Mouse (Mus musculus): ENCODE results near the gene Rcan2. TPM values are rescaled to one million over a fixed set of nuclear protein-coding genes. Genes with fewer than 3 reads are reported as not detected.
A peak's percentile ranks its signal among the peaks of the same experiment; 100 is the strongest.

The Rcan2 gene
- 100 to 1,000 TPM; 369 to 400 TPM for total RNA-seq (2021)
- long read RNA-seq, experiment 1, transcript Rcan2-206 (5 exons, 2,914 nt) = major isoform, 209 of 360 reads
- long read RNA-seq, experiment 1, transcript Rcan2-204 (5 exons, 1,003 nt) = minor isoform, 5 of 360 reads
- long read RNA-seq, experiment 1, transcript Rcan2-202 (5 exons, 3,226 nt) = minor isoform, 17 of 360 reads
- long read RNA-seq, experiment 1, partial matches to known transcripts = 10 of 360 reads
- long read RNA-seq, experiment 1, other reads (novel, unspliced or antisense) = 119 of 360 reads
- long read RNA-seq, experiment 2, transcript Rcan2-202 (5 exons, 3,226 nt) = minor isoform, 9 of 204 reads
- long read RNA-seq, experiment 2, transcript Rcan2-206 (5 exons, 2,914 nt) = major isoform, 81 of 204 reads
- long read RNA-seq, experiment 2, partial matches to known transcripts = 6 of 204 reads
- long read RNA-seq, experiment 2, other reads (novel, unspliced or antisense) = 104 of 204 reads

- DNase-seq = peak; percentile 72 to 80
These were observed at the start of gene Rcan2 for GRCm38 (mm10) chr17:43801077-43801476. TSS of gene Rcan2 (plus strand) at chr17:43801351.

DNA sequence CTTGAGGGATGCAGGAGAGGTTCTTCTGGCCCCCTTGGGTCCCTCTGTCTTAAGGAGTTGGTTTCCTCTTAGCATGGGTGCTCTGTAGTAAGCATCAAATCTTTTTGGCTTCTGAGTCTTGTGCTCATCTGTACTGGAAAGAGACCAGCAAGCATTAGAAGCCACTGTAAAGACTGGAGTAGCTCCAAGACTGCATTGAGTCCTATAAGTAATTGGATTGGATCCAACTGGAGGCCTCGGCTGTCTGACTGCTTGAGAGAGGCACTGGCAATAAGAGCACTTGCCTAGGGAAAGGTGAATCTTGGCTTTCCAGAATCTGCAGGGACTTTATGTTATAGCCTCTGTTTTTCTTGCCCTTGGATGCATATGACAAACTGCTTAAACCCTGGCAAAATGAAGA lies 48.3 kb upstream of the Rcan2 start:
- no peak for DNase-seq

- DNase-seq = peak; percentile 23 to 50
These were observed 46.5 kb upstream of the Rcan2 start for GRCm38 (mm10) chr17:43754687-43755086.

DNA sequence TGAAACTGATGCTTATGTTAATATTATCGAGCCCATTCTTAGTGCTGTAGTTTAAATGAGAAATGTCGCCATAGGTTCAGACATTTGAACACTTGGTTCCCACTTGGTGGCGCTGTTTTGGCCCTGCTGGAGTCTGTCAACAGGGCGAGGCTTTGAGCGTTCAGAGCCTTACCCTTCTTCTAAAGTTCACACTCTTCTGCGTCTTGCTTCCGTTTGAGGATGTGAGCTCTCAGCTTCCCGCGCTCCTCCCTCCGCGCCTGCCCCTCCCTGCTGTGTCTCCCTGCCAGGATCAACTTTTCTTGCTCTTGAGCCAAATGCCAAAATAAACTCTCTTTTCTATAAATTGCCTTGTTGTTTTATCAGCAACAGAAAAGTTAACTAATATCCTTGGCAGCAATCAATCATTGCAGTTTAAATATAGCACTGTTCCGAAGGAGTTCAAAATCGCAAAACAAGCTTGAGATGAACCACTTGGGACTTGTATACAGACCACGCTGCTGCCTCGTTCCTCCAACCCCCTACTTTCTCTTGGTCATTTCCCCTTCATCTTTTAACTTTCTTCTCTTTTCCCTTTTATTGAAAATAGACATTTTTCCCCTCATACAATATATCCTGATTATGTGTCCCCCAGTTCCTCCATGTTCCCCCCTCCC lies 42.4 kb upstream of the Rcan2 start:
- DNase-seq = peak; percentile 64 to 78

- peak; percentile 49 to 66 for DNase-seq
These were observed 16.6 kb upstream of the Rcan2 start for GRCm38 (mm10) chr17:43784531-43784930.

DNA sequence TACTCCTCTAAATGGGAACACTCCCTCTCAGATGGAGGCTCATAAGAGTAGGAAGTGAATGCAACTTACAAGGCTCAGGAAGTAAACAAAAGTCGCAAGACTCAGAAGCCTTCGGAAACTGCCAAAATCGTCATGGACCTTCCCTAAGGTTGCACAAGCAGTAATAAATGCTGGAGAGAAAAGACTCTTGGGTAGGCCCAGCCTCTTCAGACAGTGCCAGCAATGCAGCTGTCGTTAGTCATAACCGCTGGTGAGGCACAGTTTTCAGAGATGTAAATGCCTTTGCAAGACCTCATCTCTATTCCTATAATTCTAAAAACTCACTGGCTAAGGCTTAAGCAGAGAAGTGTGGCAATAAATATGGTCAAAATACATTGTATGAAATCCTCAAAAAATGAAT lies 12.9 kb upstream of the Rcan2 start:
- DNase-seq = no peak

- DNase-seq = peak; percentile 63 to 67
These were observed 11.8 kb upstream of the Rcan2 start for GRCm38 (mm10) chr17:43789376-43789775.

- DNase-seq = no peak
These were observed 9.4 kb upstream of the Rcan2 start for GRCm38 (mm10) chr17:43791751-43792150.

DNA sequence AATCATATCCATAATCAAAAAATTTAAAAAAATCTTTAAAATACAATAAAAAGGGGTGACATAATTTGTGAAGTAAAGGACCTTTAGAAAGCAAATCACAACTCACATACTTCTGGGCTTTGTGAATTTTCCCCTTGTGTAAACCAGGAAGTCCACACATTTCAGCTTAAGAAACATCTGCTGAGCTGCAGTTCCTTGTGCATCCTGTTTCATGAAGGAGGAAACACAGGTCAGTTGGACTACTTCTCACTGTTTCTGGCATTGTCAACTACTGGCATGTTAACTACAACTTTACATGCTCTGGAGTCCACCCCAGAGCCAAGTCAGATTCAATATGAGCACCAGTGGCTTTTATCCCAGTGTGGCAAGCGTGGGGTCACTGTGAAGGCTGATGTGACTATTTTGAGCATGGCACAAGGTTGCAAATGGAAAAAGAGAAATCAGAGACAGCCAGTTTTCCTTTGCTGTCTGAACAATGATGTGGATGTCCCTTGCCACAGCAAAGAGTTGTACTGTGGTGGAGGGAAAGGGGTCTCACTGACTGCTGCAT lies 6.3 kb upstream of the Rcan2 start:
- DNase-seq = peak; percentile 59 to 71

GRCm38 (mm10) chr17:43801595-43802373 lies 633 bp downstream of the Rcan2 start:
- DNase-seq = peak; percentile 78 to 81

GRCm38 (mm10) chr17:43802414-43802813 lies 1.3 kb downstream of the Rcan2 start:
- peak; percentile 56 to 67 for DNase-seq

DNA sequence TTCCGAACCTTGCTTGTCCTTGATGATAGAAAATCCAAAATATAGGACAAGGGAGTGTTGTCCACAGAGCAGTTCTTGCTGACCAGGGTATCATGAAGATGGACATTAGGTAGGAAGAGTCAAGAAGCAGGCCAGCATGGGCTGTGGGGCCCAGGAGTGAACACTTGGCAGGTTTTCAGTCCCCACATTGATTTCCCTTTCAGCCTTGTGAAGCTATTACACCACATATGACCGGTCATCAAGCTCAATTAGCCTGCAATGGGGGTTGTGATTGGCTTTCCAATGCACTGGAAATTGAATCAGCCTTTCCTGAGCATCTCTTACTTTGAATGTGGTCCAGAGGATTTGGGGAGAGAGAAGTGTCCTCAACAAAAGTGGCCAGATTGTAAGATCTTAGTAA lies 2.0 kb downstream of the Rcan2 start:
- DNase-seq = peak in 1 of 2 experiments; percentile 28

DNA sequence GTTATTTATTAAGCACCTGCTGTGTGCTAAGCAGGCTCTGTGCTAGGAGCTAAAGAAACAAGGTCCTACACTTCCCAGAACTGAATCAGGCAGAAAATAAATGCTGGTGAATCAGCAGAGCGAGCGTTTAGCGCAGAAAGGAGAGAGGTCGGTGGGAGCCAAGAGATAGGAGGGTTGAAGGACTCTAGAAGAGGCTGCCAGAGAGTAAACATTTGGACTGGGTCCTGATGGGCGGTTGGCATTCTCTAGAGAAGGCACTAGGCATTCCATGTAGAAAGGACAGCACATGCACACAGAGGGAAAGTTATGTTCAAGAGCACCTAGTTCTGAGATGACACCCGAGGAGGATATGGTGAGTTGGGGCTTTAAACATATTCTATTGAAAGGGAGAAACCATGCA lies 2.6 kb downstream of the Rcan2 start:
- peak; percentile 63 to 81 for DNase-seq

DNA sequence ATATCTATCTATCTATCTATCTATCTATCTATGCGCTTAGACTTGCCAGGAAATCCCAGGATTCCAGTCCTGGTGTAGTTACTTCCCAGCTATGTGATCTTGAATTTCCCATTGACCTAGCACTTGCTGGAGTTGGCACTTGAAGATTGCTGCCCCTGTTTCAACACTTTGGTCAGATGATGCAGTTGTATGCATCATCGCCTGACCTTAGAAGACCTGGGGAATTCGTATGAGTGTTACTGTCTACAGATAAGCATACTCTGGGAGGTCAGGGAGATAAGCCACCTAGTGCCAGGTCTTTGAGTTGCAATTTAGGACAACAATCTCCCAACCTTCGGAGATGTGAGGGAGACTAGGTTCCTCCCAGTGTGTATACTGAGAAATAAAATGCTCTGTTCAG lies 5.7 kb downstream of the Rcan2 start:
- DNase-seq = peak; percentile 26 to 30

DNA sequence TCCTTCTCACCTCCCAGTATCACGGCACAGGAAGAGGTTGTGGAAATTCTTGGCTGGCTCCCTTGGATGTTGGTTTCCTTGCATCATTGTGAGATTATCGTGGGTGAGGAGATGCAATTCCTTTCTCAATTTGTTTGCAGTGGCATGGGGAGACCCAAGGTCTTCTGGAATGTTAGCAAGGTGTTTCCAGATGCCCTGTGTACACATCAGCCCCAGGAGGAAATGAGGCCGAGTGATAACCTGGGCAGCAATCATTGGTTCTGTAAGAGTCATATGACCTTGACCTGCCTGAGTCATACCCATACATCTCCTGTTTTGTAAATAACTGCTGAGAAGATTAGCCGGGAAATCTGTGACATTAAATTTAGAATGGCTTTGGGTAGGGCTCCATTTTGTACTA lies 10.3 kb downstream of the Rcan2 start:
- no peak for DNase-seq

GRCm38 (mm10) chr17:43815376-43815775 lies 14.2 kb downstream of the Rcan2 start:
- DNase-seq = no peak

GRCm38 (mm10) chr17:43816480-43816879 lies 15.3 kb downstream of the Rcan2 start:
- DNase-seq = no peak

- no peak for DNase-seq
These were observed 16.0 kb downstream of the Rcan2 start for GRCm38 (mm10) chr17:43817171-43817570.

- no peak for DNase-seq
These were observed 17.2 kb downstream of the Rcan2 start for GRCm38 (mm10) chr17:43818390-43818789.

- DNase-seq = no peak
These were observed 19.8 kb downstream of the Rcan2 start for GRCm38 (mm10) chr17:43820904-43821303.

- no peak for DNase-seq
These were observed 21.1 kb downstream of the Rcan2 start for GRCm38 (mm10) chr17:43822207-43822606.

DNA sequence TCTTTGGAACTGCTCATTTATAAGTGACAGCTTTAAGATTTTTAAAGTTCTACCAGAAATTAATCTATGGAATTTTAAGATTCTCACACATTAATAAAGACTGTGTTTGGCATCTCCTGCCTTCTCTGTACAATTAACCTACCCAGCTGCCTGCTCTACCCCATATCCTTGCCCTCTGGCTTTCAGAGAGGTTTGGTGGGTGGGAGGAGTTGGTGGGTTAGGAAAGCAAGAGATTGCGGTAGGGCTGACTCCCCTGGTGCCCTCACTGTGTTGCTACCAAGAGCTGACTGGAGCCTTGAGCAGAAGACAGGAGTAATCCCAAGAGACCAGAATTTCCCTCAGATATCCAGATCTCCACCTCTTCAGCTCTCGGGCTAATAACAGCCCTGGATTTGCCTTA lies 21.5 kb downstream of the Rcan2 start:
- DNase-seq = no peak

Data from heart, adult 18-20 months (tissue).